Mouse (Mus musculus) right cerebral cortex, postnatal 25 days (tissue): Measurements from ENCODE around the gene Olfr373.

Experiments
- DNase-seq: peaks from one replicate; pipeline ENCODE4 v3.0.0; 2022

Olfr373 gene

GRCm38 (mm10) chr8:72134756-72135445 lies 51.9 kb downstream of the Olfr373 start, which contains the start of gene Tpm4:
TSS of gene Tpm4 (plus strand) at chr8:72134975.
- peak; percentile 42 for DNase-seq

DNA sequence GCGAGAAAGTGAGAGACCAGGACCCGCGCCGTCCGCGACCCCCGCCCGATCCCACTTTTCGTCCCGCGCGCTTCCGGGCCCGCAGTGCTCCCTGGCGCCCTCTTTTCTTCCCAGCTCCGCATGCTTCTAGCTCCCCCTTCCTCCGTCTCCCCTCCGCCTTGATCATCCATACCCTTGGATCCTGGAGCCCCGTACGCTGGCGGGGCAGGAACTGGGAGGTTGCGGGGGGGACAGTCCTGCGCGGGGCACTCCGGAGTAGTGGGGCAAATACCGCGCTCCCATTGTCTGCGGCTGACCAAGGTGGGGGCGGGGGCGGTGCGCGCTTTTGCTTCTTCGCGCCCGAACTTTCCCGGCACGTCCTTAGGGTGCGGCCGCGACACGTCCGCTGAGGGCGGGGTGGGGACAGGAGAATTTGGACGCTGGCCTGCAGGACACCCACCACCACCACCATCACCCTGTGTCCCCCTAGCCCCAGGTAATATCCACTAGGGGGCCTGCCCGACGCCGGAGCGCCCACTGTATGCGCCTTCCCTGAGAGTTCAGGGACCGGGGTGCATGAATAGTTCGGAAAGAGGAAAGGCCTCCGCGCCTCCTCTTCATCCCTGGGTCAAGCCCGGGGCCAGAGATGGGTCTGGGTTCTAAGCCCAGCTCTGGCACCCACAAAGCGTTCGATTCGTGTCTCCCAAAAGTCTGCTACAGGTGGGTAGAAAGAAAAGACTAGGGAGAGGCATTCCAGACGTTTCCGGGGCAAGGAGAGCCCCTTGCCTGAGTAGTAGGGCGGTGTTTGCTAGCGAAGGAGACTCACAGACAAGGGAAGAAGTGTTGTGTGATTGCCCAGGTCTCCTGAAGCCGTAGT lies 52.7 kb downstream of the Olfr373 start:
- DNase-seq = no peak

GRCm38 (mm10) chr8:72136302-72136978 lies 53.5 kb downstream of the Olfr373 start:
- peak; percentile 18 for DNase-seq

- DNase-seq = no peak
Observed at GRCm38 (mm10) chr8:72137431-72137830, 54.5 kb downstream of the Olfr373 start.

- DNase-seq = no peak
Observed at GRCm38 (mm10) chr8:72138456-72138855, 55.5 kb downstream of the Olfr373 start.

- DNase-seq = no peak
Observed at GRCm38 (mm10) chr8:72143256-72143824, 60.4 kb downstream of the Olfr373 start.

DNA sequence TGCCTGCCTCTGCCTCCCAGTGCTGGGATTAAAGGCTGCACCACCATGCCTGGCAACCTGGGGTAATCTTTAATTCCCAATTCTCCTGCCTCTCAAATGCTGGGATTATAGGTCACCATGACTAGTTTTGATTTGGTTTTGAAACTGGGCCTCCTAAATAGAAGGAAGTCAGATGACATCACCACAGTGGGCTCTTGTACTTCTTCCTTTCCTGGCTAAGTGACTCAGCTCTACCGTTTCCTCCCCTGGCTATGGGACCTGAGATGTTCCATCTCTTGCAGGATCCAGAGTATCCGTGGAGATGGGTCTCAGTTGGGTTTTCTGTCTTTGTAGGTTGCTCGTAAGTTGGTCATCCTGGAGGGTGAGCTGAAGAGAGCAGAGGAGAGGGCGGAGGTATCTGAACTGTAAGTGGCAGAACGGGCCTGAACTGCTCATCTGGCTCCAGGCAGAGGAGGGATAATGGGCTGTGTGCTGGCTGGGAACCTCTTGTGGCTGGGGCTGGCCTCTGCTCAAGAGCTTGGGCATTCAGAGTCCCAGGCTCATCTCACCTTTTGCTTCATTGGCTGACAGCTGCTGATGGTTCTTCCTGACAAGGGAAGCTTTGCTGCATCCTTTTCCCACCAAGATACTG lies 61.5 kb downstream of the Olfr373 start:
- no peak for DNase-seq

- no peak for DNase-seq
Observed at GRCm38 (mm10) chr8:72145511-72145910, 62.5 kb downstream of the Olfr373 start.

GRCm38 (mm10) chr8:72146056-72146455 lies 63.1 kb downstream of the Olfr373 start:
- DNase-seq = no peak

DNA sequence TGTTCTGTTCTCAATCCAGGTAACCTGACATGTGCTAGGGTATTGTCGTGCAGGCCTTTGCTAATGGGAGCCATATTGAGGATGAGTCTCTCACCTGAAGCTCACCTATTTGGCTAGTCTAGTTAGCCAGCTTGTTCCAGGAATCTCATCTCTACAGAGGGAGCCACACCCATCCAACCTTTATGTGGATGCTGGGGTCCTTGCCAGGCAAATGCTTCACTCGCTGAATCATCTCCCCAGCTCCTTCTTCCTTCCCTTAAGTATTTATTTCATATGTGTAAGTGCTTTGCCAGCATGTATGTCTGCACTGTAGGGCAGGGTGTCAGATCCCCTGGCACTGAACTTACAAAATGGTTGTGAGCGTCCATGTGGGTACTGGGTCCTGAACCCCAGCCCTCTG lies 63.6 kb downstream of the Olfr373 start:
- DNase-seq = peak; percentile 17

- DNase-seq = no peak
Observed at GRCm38 (mm10) chr8:72147266-72147665, 64.3 kb downstream of the Olfr373 start.

DNA sequence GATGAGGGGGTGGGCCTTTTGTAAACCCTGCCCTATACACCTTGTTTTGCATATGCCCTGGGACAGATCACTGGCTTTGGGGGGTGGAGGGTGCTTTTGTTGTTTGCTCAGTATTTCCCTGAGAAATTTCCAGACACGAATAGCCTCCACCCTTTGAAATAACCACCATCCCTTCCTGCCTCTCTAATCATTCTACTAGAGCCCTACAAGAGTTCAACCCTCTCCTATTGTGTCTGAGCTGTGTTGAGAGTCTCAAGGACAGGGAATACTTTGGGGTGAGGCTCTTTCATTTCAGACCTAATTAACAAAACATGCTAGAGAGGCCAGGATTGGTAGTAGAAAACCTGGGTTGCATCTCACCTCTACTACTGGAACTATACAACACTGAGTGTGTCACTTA lies 66.1 kb downstream of the Olfr373 start:
- no peak for DNase-seq

GRCm38 (mm10) chr8:72151418-72152078 lies 68.6 kb downstream of the Olfr373 start:
- DNase-seq = no peak
